In the genomic region with DNA sequence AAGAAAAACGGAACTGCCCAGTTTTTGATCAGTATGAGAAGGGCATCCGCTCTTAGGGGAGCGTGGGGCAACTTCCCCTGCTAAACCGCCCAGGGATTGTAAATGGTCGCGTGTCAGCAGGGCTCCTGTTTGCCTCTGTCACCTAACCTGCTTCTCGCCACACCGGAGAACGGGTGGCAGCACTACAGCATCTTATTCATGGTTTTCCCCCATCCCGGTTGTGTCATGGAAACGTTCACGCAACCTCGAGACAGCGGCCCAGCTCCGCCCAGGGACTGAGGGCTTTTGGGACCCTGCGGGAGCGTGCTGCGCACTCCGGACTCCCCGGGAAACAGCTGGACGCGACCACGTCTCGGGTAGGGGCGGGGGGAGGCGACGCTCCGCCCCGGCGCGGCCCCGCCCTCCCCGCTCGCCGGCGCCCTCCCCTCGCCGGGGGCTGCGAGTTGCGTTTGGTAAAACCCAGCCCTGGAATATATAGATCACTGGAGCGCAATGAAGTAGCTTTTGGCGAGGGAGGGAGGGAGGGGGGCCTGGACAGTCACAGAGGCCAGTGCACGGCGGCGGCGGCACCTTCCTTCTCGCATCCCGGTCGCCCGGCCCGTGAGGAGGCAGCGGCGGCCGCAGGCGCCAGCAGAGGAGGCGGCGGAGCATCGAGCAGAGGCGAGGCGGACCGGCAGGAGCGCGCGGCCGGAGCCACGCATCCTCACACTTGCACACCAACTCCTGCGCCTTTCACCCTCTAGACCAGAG, we compare ENCODE assay signal across 8 mouse cellular contexts. TPM values are rescaled to one million over a fixed set of nuclear protein-coding genes. Genes with fewer than 3 reads are reported as not detected.
DNase-seq lines count a peak whose midpoint lies in the region; ATAC-seq lines count a peak whose summit lies in the region.

Gene Chst11, plus strand, starts transcription at position 549 of the 750 bp plus-strand sequence.

- peak within 1 kb of the TSS; percentile 81 for H3K9ac ChIP-seq in heart, embryonic 15.5 days
- H3K9ac ChIP-seq in liver, embryonic 13.5 days: peak within 1 kb of the TSS; percentile 94
- peak within 1 kb of the TSS; percentile 82 for H3K9ac ChIP-seq in stomach, embryonic 16.5 days (ENCODE audit: low read length)

- H3K36me3 ChIP-seq in forebrain, embryonic 10.5 days (replicated peaks): no peaks in the 10 kb centered on the region
- H3K36me3 ChIP-seq in heart, embryonic 15.5 days: no peaks in the 10 kb centered on the region
- no peaks in the 10 kb centered on the region for H3K36me3 ChIP-seq in liver, embryonic 13.5 days
- H3K36me3 ChIP-seq in stomach, embryonic 16.5 days (ENCODE audit: control insufficient read depth, insufficient read depth, low read length): no peaks in the 10 kb centered on the region

- WGBS in forebrain, embryonic 10.5 days: 0% methylated on average over 65 of the region's 67 CpGs
- under 1% methylated on average over 63 of the region's 67 CpGs for WGBS in heart, embryonic 15.5 days
- under 1% methylated on average over 67 of the region's 67 CpGs for WGBS in liver, embryonic 13.5 days (ENCODE audit: insufficient replicate concordance)
- under 1% methylated on average over 66 of the region's 67 CpGs for WGBS in stomach, embryonic 16.5 days

- H3K27me3 ChIP-seq in forebrain, embryonic 10.5 days (ENCODE audit: poor library complexity, severe bottlenecking): peaks cover 78% of the 10 kb centered on the region
- peaks cover 29% of the 10 kb centered on the region for H3K27me3 ChIP-seq in heart, embryonic 15.5 days
- peaks cover 48% of the 10 kb centered on the region for H3K27me3 ChIP-seq in liver, embryonic 13.5 days
- peaks cover 7% of the 10 kb centered on the region; the same call in 1 of the 2 replicates for H3K27me3 ChIP-seq in stomach, embryonic 16.5 days (ENCODE audit: control insufficient read depth, insufficient read depth, low read length)

- peak; percentile 93 for ATAC-seq in heart, embryonic 15.5 days (replicated peaks; ENCODE audit: insufficient number of reproducible peaks, insufficient read depth, low FRiP score, low read depth)
- peak; percentile 85 for ATAC-seq in liver, embryonic 13.5 days (ENCODE audit: low read depth)
- ATAC-seq in stomach, embryonic 16.5 days (ENCODE audit: insufficient read depth, low FRiP score): peak; percentile 91

- no peaks in the 10 kb centered on the region for H3K9me3 ChIP-seq in forebrain, embryonic 10.5 days
- H3K9me3 ChIP-seq in heart, embryonic 15.5 days (replicated peaks): no peaks in the 10 kb centered on the region
- H3K9me3 ChIP-seq in liver, embryonic 13.5 days (replicated peaks): no peaks in the 10 kb centered on the region
- H3K9me3 ChIP-seq in stomach, embryonic 16.5 days (replicated peaks; ENCODE audit: control insufficient read depth, low read length): no peaks in the 10 kb centered on the region

- H3K4me2 ChIP-seq in heart, embryonic 15.5 days: peak within 1 kb of the TSS; percentile 98
- H3K4me2 ChIP-seq in liver, embryonic 13.5 days: peak within 1 kb of the TSS; percentile 92
- peak within 1 kb of the TSS; percentile 97 for H3K4me2 ChIP-seq in stomach, embryonic 16.5 days (ENCODE audit: low read depth, low read length)

- DNase-seq in CD8-positive naive resting alpha-beta T cell, adult 2 months (ENCODE audit: low read depth in 2 of 2, low spot score in 2 of 2): peak; percentile 12 to 23
- DNase-seq in brain, embryonic 18.5 days (ENCODE audit: low read depth, low spot score): peak; percentile 49
- DNase-seq in forebrain, embryonic 10.5 days (ENCODE audit: extremely low spot score, low spot score): peak; percentile 82
- DNase-seq in kidney, postnatal 14 days: peak; percentile 87
- DNase-seq in liver, embryonic 13.5 days: peak; percentile 69
- peak; percentile 69 to 70 for DNase-seq in natural killer cell, adult 2 months (ENCODE audit: low spot score in 2 of 2)

- H3K4me3 ChIP-seq in forebrain, embryonic 10.5 days: peak within 1 kb of the TSS; percentile 84
- H3K4me3 ChIP-seq in heart, embryonic 15.5 days: peak within 1 kb of the TSS; percentile 88
- peak within 1 kb of the TSS; percentile 90 for H3K4me3 ChIP-seq in liver, embryonic 13.5 days (replicated peaks)
- H3K4me3 ChIP-seq in stomach, embryonic 16.5 days (replicated peaks; ENCODE audit: low read length): peak within 1 kb of the TSS; percentile 67

- peak within 1 kb of the TSS; percentile 89 for H3K27ac ChIP-seq in forebrain, embryonic 10.5 days
- peak within 1 kb of the TSS; percentile 87 for H3K27ac ChIP-seq in heart, embryonic 15.5 days
- peak within 1 kb of the TSS; percentile 92 for H3K27ac ChIP-seq in liver, embryonic 13.5 days
- H3K27ac ChIP-seq in stomach, embryonic 16.5 days (ENCODE audit: low read length): peak within 1 kb of the TSS; percentile 73

- H3K4me1 ChIP-seq in forebrain, embryonic 10.5 days: peaks cover 47% of the 10 kb centered on the region
- peaks cover 33% of the 10 kb centered on the region for H3K4me1 ChIP-seq in heart, embryonic 15.5 days (replicated peaks)
- H3K4me1 ChIP-seq in liver, embryonic 13.5 days (replicated peaks): peaks cover 55% of the 10 kb centered on the region
- H3K4me1 ChIP-seq in stomach, embryonic 16.5 days (ENCODE audit: control insufficient read depth, insufficient read depth, low read length): peaks cover 26% of the 10 kb centered on the region

RNA-seq across cellular contexts. Expression of gene Chst11, which starts in this region (rescaled TPM):
- polyA plus RNA-seq in forebrain, embryonic 10.5 days (2016; fragmentation: Nextera tagmentation; extraction: Ambion mirVana): 0.99 and 1.1 TPM in 2 replicates
- polyA plus RNA-seq in heart, embryonic 15.5 days (2015; fragmentation: Nextera tagmentation; extraction: Ambion mirVana): 2.0 and 2.1 TPM in 2 replicates
- 1.2 and 1.3 TPM in 2 replicates for polyA plus RNA-seq in liver, embryonic 13.5 days (2015; fragmentation: Nextera tagmentation; extraction: Ambion mirVana)
- polyA plus RNA-seq in stomach, embryonic 16.5 days (2015; fragmentation: Nextera tagmentation; extraction: Ambion mirVana): 0.85 and 1.1 TPM in 2 replicates

Comparison
In these comparisons a context has a peak if more than half of its experiments do, and no peak if none do; other contexts are left out.
1. Peak in every context shown above with its lines: DNase-seq, ATAC-seq, H3K4me3 ChIP-seq and H3K27ac ChIP-seq.
2. DNase-seq: peak in every context shown above with its lines; median percentile 87 in kidney, postnatal 14 days; 82 in forebrain, embryonic 10.5 days; 70 in natural killer cell, adult 2 months; 69 in liver, embryonic 13.5 days; 49 in brain, embryonic 18.5 days; 18 in CD8-positive naive resting alpha-beta T cell, adult 2 months.